Mouse (Mus musculus): Measurements from ENCODE around the gene Abcc8. TPM values are rescaled to one million over a fixed set of nuclear protein-coding genes. Genes with fewer than 3 reads are reported as not detected.
"Not testable (repeated sequence)": the region's sequence is repeated elsewhere in the genome, so short reads cannot be mapped to it uniquely, and the experiment has no call there.

Gene Abcc8
- polyA plus RNA-seq, 1 experiment from 2014 or later: 0.74 TPM

DNA sequence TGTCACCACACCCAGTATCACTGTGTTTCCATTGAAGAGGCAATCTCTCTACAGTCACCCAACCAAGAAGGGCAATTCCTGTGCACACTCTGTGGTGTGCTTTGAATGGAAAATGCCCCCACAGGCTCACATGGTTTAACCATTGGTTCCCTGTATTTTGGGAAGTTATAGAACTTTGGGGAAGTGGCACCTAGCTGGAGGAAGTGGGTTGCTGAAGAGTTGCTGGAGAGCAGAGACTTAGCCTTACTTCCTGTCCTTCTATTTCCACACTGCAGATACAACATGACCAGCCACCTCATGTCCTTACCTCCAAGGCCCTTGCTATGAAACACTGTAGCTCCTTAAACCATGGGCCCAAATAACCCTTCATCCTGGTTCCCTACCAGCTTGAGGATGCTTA, 4.4 kb upstream of the Abcc8 start:
- Histone ChIP-seq H3K27ac (replicated peaks) (no peak overlapping the region), H3K4me1 (peaks cover 9% of the 10 kb centered on the region), H3K4me3 (no peak overlapping the region), H3K36me3 (no peaks in the 10 kb centered on the region), H3K27me3 (ENCODE audit: low read depth, poor library complexity, severe bottlenecking) (peaks cover 41% of the 10 kb centered on the region), H3K9me3 (replicated peaks) (no peaks in the 10 kb centered on the region)
- no peak for DNase-seq (ENCODE audit: low spot score)

GRCm38 (mm10) chr7:46181590-46181989, 1.8 kb upstream of the Abcc8 start:
- H3K27me3 ChIP-seq (ENCODE audit: low read depth, poor library complexity, severe bottlenecking): peaks cover 68% of the 10 kb centered on the region
- H3K36me3 ChIP-seq: no peaks in the 10 kb centered on the region
- no peak overlapping the region for H3K27ac ChIP-seq (replicated peaks)
- no peak overlapping the region for H3K4me3 ChIP-seq
- peaks cover 11% of the 10 kb centered on the region for H3K4me1 ChIP-seq
- no peaks in the 10 kb centered on the region for H3K9me3 ChIP-seq (replicated peaks)
- 5% methylated on average over 3 of the region's 3 CpGs for WGBS
- DNase-seq (ENCODE audit: low spot score): peak; percentile 54

DNA sequence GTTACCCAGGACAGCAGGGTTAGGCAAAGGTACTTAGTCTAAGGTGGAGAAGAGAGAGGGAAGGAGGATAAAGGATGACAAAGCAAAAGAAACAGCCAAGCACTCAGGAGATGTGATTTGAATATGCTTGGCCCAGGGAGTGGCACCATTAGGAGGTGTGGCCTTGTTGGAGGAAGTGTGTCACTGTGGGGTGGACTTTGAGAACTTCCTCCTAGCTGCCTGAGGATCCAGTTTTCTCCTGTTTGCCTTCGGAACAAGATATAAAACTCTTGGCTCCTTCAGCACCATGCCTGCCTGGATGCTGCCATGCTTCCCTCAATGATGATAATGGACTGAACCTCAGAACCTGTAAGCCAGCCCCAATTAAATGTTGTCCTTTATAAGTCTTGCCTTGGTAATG, 10.9 kb downstream of the Abcc8 start:
- WGBS: 91% methylated on average over 1 of the region's 1 CpGs
- not testable (repeated sequence) for H3K27me3 ChIP-seq (ENCODE audit: low read depth, poor library complexity, severe bottlenecking); H3K9me3 ChIP-seq (replicated peaks); H3K36me3 ChIP-seq; DNase-seq (ENCODE audit: low spot score); H3K27ac ChIP-seq (replicated peaks); H3K4me3 ChIP-seq; H3K4me1 ChIP-seq

- Histone ChIP-seq H3K4me3 (no peak overlapping the region), H3K36me3 (no peaks in the 10 kb centered on the region), H3K27me3 (ENCODE audit: low read depth, poor library complexity, severe bottlenecking) (no peaks in the 10 kb centered on the region), H3K27ac (replicated peaks) (no peak overlapping the region), H3K4me1 (no peaks in the 10 kb centered on the region), H3K9me3 (replicated peaks) (no peaks in the 10 kb centered on the region)
- WGBS: 89% methylated on average over 6 of the region's 6 CpGs
- no peak for DNase-seq (ENCODE audit: low spot score)
Measured at GRCm38 (mm10) chr7:46168402-46168801, 11.4 kb downstream of the Abcc8 start.

DNA sequence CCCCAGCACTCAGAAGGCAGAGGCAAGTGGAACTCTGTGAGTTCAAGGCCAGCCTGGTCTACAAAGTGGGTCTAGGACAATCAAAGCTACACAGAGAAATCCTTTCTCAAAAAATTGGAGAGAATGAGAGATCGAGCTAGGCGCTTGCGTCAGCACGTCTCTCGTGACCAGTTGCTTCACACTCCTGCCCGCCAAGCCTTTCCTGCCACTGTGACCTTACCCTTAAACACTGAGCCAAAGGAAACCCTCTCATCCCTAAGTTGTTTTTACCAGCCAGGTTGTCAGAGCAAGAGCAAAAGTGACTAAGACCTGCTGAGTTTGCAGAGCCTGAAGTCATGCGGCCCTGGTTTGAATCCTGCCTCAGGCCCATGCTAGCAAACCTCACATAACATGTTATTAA, 11.9 kb downstream of the Abcc8 start:
- DNase-seq (ENCODE audit: low spot score): no peak
- Histone ChIP-seq H3K4me3 (no peak overlapping the region), H3K27me3 (ENCODE audit: low read depth, poor library complexity, severe bottlenecking) (no peaks in the 10 kb centered on the region), H3K4me1 (no peaks in the 10 kb centered on the region), H3K36me3 (no peaks in the 10 kb centered on the region), H3K9me3 (replicated peaks) (no peaks in the 10 kb centered on the region), H3K27ac (replicated peaks) (no peak overlapping the region)
- WGBS: 96% methylated on average over 7 of the region's 7 CpGs

DNA sequence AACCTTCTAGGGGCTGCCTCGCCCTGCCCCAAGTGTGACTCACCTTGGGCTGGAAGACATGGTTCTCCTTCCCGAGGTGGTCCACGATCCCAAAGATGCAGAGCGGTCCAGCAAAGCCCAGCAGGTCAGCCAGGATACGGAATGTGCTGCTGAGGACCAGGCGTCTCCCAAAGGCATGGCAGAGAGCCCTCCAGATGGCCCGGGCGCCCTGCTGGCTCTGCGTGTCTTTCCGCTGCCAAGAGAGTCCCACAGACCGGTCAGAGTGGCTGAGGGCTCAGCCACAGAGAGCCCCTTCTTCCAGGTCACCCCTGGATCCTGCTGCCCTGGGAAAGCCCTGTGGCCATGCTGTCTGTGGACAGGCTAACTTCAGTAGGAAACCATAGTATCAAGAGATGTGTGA, 14.0 kb downstream of the Abcc8 start:
- Histone ChIP-seq H3K27me3 (ENCODE audit: low read depth, poor library complexity, severe bottlenecking) (no peaks in the 10 kb centered on the region), H3K36me3 (no peaks in the 10 kb centered on the region), H3K4me1 (peaks cover 7% of the 10 kb centered on the region; the same call in 1 of the 2 replicates), H3K9me3 (replicated peaks) (no peaks in the 10 kb centered on the region), H3K4me3 (no peak overlapping the region), H3K27ac (replicated peaks) (no peak overlapping the region)
- 94% methylated on average over 11 of the region's 11 CpGs for WGBS
- DNase-seq (ENCODE audit: low spot score): no peak

DNA sequence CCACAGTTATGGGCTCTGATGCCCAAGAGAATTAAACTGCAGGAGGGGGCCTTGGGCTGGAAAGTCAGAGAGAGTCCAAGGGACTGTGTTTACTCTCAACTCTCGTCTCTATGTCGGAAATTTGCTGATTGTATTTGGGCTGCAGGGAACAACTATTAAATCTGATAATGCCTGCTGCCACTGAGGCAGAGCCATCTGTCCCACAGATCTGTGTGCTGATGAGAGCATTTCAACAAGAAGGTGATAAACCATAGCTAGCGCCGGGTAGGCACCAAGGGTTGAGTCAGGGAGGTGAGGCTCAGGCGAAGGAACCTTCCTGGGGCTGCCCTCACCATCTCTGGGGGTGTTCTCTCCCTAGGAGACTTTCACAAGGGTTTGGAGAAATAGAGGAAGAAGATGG, 17.1 kb downstream of the Abcc8 start:
- Histone ChIP-seq H3K27me3 (ENCODE audit: low read depth, poor library complexity, severe bottlenecking) (no peaks in the 10 kb centered on the region), H3K9me3 (replicated peaks) (no peaks in the 10 kb centered on the region), H3K36me3 (no peaks in the 10 kb centered on the region), H3K4me1 (peaks cover 7% of the 10 kb centered on the region; the same call in 1 of the 2 replicates), H3K4me3 (no peak overlapping the region), H3K27ac (replicated peaks) (no peak overlapping the region)
- 85% methylated on average over 5 of the region's 5 CpGs for WGBS
- no peak for DNase-seq (ENCODE audit: low spot score)

DNA sequence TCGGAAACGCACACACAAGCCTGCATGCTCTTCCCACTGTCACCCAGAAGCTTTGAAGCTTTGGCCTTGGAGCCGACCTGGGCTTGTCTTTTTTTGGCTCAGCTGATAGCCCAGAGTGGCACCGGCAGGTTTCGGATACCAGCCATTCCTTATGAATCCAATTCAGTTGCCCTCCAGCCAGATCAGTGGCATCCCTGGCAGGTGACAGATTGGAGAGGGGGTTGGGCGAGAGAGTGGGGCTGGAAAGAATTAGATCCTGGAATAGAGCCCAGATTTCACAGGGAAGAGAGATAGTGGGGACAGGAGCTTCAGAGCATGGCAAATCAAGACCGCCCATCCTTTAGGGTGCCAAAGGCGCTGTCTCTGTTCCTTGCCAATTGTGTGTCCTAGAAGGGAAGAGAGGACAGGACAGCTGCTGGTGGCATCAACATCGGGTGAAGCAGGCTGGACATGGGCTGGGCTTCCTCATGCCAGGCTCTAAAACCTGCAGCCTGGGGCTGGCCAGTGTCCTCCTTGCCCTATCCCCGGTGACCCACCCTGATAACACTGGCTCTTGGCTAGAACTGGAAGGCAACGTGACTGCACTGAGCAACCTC, 17.6 kb downstream of the Abcc8 start:
- DNase-seq (ENCODE audit: low spot score): no peak
- Histone ChIP-seq H3K9me3 (replicated peaks) (no peaks in the 10 kb centered on the region), H3K27me3 (ENCODE audit: low read depth, poor library complexity, severe bottlenecking) (peaks cover 2% of the 10 kb centered on the region), H3K4me3 (no peak overlapping the region), H3K36me3 (no peaks in the 10 kb centered on the region), H3K27ac (replicated peaks) (no peak overlapping the region), H3K4me1 (peaks cover 7% of the 10 kb centered on the region; the same call in 1 of the 2 replicates)
- WGBS: 83% methylated on average over 11 of the region's 11 CpGs

DNA sequence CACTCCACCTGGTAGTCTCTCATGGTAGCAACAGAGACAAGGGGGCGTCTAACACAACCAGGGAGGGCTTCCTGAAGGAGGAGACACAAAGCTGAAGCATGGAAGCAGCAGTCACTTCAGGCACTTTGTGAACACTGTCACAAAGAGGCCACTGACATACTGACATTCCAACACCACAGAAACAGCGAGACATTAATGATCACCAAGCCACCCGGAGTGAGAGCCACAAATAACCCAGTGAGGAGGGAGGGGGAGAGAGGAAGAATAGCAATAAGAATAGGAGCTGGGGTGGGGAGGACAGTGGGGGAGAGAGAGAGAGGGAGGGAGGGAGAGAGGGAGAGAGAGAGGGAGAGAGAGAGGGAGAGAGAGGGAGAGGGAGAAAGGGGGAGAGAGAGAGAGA, 18.2 kb downstream of the Abcc8 start:
- Histone ChIP-seq H3K27ac (replicated peaks) (no peak overlapping the region), H3K27me3 (ENCODE audit: low read depth, poor library complexity, severe bottlenecking) (peaks cover 8% of the 10 kb centered on the region), H3K4me3 (no peak overlapping the region), H3K9me3 (replicated peaks) (no peaks in the 10 kb centered on the region), H3K36me3 (no peaks in the 10 kb centered on the region), H3K4me1 (peaks cover 7% of the 10 kb centered on the region; the same call in 1 of the 2 replicates)
- DNase-seq (ENCODE audit: low spot score): no peak
- 45% methylated on average over 3 of the region's 3 CpGs for WGBS

DNA sequence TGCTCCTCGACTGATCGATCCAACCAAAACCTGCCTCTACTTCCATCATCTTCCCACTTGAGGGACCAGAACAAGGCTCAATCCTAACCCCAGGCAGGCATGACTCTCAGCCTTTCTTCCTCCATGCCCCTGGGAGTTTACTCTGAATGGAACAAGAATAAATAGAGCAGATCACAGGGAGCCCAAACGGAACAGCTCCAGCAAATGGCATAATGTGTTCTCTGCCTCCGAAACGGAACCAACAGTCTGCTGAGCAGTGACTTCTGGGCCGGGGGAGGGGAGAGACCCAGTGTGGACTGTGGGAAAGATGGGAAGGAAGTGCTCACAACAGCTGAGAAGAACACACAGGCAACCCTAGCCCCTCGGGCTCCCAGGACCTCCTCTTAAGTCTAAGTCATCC, 22.1 kb downstream of the Abcc8 start:
- no peak for DNase-seq (ENCODE audit: low spot score)
- Histone ChIP-seq H3K27me3 (ENCODE audit: low read depth, poor library complexity, severe bottlenecking) (peaks cover 32% of the 10 kb centered on the region), H3K27ac (replicated peaks) (no peak overlapping the region), H3K4me3 (no peak overlapping the region), H3K36me3 (no peaks in the 10 kb centered on the region), H3K4me1 (peaks cover 37% of the 10 kb centered on the region), H3K9me3 (replicated peaks) (no peaks in the 10 kb centered on the region)
- 82% methylated on average over 7 of the region's 7 CpGs for WGBS

GRCm38 (mm10) chr7:46154498-46155488, 25.0 kb downstream of the Abcc8 start:
- Histone ChIP-seq H3K36me3 (no peaks in the 10 kb centered on the region), H3K27ac (replicated peaks) (peak overlapping the region; percentile 43; the same call in 1 of the 2 replicates), H3K4me1 (peaks cover 31% of the 10 kb centered on the region), H3K9me3 (replicated peaks) (no peaks in the 10 kb centered on the region), H3K4me3 (peak overlapping the region; percentile 22; the same call in 1 of the 2 replicates), H3K27me3 (ENCODE audit: low read depth, poor library complexity, severe bottlenecking) (peaks cover 32% of the 10 kb centered on the region)
- 35% methylated on average over 18 of the region's 18 CpGs for WGBS
- DNase-seq (ENCODE audit: low spot score): peak; percentile 45

DNA sequence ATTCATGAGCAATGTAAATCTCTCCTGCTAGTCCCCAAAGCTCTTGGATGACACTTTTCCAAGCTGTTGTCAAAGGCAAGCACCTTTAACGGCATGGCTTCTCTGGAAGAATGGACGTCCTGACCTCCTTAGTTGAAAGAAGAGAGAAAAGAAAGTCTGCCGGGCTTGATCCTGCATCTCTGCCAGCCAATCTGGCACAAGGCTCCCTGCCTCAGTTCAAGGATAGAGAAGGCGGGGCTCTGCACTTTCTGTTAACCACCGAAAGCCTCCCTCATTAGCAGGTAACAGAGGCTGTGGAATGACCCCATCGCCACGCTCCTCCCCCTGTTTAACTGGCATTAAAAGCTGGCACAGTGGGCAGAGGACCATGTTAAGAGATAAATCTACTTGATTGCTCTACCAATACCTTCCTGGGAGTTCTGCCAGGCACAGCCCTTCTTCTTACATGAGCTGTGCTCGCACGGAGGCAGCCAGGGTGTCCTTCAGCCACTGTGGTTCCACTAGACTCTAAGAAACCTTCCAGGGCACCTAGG, 26.9 kb downstream of the Abcc8 start:
- Histone ChIP-seq H3K27me3 (ENCODE audit: low read depth, poor library complexity, severe bottlenecking) (peaks cover 32% of the 10 kb centered on the region), H3K36me3 (no peaks in the 10 kb centered on the region), H3K4me3 (no peak overlapping the region), H3K9me3 (replicated peaks) (no peaks in the 10 kb centered on the region), H3K4me1 (peaks cover 31% of the 10 kb centered on the region), H3K27ac (replicated peaks) (no peak overlapping the region)
- no peak for DNase-seq (ENCODE audit: low spot score)
- 73% methylated on average over 9 of the region's 9 CpGs for WGBS

GRCm38 (mm10) chr7:46147417-46147816, 32.4 kb downstream of the Abcc8 start:
- no peaks in the 10 kb centered on the region for H3K27me3 ChIP-seq (ENCODE audit: low read depth, poor library complexity, severe bottlenecking)
- no peaks in the 10 kb centered on the region for H3K4me1 ChIP-seq
- DNase-seq (ENCODE audit: low spot score): no peak
- H3K36me3 ChIP-seq: no peaks in the 10 kb centered on the region
- no peaks in the 10 kb centered on the region for H3K9me3 ChIP-seq (replicated peaks)
- no peak overlapping the region for H3K4me3 ChIP-seq
- WGBS: 93% methylated on average over 7 of the region's 7 CpGs
- no peak overlapping the region for H3K27ac ChIP-seq (replicated peaks)
